Mouse (Mus musculus) spleen, adult 2 months (tissue): ENCODE results near the gene C4b.

ENCODE experiments used
- CTCF ChIP-seq: fragments of 200-500 bp; IDR thresholded peaks from 2 replicates; pipeline ENCODE4 v1.5.1; 2011; ENCODE audit warnings: mild to moderate bottlenecking, inconsistent platforms; ENCODE audit not compliant: insufficient read depth, insufficient read length, insufficient replicate concordance; ENCODE audit errors: extremely low read depth
- POLR2A ChIP-seq: fragments of 200-500 bp; IDR thresholded peaks from 2 replicates; pipeline ENCODE4 v1.6.1; 2011; ENCODE audit warnings: low read depth, low read length, inconsistent platforms

GRCm38 (mm10) chr17:34680621-34681020, 63.1 kb downstream of the C4b start:
- TF ChIP-seq POLR2A (no peak), CTCF (no peak)
